Mouse (Mus musculus) testis, postnatal 10 days (tissue): ENCODE results near the gene Map3k14.

Source experiments
- DNase-seq: peaks from one replicate; pipeline ENCODE4 v3.0.0; 2021; ENCODE audit warnings: low spot score

The Map3k14 gene

DNA sequence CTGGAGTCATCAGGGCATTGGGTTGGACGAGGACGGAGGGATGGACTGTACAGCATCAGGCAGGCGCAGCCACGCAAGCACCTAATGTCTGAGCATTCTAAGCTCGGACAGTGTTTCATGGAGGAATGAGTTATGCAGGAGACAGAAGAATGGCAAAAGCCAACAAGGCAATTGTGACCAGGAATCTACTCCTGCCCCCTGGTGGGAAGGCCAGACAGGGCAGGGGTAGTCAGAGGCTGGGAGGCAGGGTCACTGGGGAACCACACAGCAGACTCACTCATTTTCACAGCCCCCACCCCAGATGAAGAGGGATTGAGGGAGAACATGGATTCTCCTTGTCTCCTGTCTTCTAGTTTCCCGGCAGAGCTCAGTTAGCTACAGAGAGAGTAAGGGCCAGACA, 4.7 kb upstream of the Map3k14 start:
- DNase-seq: no peak

DNA sequence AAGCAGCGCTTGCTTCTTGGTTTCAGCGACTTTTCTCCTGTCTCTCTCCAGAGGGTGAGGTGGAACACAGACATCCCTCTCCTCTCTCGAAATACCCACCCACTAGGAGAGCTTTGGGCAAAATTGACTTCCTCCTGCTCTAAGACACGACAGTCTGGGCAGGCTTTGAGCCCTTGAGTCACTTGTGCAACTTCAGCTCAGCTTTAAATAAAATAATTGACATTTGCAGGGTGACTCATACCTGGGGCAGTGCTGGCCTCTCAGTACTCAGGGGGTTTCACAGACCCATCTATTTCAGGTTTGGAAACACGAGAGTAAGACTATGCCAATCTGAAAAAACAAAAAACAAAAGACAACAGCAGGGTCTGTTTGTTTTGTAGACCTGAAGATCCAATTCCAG, 2.2 kb upstream of the Map3k14 start:
- no peak for DNase-seq

DNA sequence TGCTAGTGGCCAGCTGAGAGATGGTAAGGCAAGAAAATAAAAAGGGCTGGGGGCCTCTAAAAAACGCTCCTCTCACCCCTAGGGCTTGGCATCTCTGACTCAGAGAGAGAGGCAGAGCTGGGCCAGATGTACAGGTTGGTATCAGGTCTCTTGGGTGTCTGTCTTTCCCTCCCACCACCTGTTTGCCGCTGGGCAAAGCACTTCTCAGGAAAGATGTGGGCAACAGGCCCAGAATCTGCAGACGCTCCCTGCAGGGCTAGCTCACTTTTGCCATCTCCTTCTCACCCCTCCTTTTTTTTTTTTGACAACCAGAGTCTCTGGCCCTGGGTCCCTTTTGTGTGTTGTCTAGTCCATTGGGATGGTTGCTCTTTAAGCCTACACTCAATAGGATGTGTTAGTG, 1.6 kb upstream of the Map3k14 start:
- no peak for DNase-seq

GRCm38 (mm10) chr11:103268350-103268749, 1.1 kb upstream of the Map3k14 start:
- no peak for DNase-seq

DNA sequence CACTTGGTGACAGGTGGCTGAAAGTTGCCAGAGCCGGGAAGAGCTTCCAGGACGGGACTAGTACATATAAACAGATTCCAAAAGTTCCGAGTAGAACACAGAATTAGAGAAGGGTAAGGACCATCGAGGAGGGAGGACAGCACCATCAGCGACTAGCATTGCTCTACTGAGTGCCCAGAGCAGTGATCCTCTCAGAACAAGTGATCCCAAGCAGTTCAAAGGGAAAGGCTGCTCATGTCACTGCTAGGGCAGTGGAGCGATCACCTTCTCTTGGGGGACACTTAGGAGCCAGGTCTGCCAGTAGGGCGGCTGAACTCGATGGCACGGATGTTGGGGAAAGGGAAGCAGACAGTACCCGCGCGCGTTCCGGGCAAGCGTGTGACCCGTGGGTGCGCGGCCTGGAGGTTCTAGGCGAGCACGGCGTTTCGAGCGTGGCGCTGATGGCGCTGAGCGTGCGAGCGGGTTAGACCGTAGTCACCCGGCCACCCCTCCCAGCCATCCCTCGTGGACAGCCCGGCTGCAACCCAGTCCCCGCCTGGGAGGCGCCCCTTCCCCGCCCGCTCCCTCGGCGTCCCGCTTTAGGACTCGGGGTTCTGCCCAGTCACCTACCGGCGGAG, 435 bp downstream of the Map3k14 start:
- no peak for DNase-seq

GRCm38 (mm10) chr11:103265856-103266255, 1.4 kb downstream of the Map3k14 start:
- DNase-seq: no peak

DNA sequence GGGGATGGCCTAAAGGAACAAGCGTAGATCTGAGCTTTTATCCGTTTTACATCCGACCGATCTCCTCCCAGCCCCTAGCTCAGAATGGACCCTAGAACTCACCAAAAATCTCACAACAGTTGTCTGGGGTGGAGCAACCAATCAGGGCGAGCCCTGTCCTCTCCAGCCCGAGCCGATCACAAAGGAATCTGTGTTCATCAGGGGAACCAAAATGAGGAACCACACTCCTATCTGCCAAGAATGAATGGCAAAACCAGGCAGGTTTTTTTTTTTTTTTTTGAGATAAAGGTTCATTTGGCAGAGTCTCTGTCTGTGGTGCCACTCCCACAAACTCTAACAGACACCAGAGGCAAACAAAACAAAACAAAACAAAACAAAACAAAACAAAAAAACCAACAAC, 2.1 kb downstream of the Map3k14 start:
- DNase-seq: no peak

DNA sequence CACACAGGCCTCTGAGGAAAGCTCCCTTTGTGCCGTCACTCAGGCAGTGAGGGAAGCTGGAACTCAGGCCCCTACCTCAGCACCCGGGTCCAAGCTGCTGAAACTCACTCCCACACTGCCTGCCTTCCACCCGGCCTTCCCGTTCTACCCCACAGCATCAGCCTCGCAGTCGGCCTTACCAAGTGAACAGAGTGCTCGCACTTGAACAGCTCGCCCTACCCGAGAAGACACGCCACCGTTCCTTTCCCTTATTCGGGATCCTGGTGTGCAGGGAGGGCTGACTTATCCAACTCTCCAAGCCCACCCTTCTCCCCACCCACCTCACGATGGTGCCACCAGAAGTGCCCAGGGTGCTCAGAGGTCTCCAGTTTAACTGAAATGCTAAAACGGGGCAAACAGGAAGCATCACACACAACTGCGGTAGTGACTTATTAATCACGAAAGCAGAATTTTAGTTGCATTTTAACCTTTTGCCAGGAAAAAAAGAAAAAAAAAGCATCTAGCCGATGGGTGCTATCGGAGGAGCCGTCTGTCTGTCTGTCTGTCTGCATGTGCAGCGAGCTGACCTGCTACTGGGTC, 2.8 kb downstream of the Map3k14 start:
- DNase-seq: no peak

DNA sequence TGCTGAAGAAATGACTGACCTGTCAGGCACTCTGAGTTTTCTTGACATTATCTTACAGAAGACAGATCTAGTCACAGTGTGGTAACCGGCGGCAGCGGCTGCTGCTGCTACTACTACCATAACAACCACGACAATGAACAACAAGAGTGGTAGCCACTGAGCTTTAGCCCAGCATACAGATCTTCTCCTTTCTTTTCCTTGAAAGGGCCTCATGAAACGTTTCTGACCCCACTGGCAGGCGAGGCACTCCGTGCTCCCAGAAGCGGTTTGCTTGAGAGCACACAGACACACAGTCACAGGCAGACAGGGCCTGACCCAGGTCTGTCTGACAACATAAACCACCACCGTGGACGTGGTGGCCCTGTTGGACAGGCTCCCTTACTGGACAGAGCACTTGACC, 3.7 kb downstream of the Map3k14 start:
- no peak for DNase-seq

GRCm38 (mm10) chr11:103262412-103263267, 4.6 kb downstream of the Map3k14 start:
- no peak for DNase-seq

GRCm38 (mm10) chr11:103261671-103262411, 5.4 kb downstream of the Map3k14 start:
- no peak for DNase-seq

- DNase-seq: no peak
Measured at GRCm38 (mm10) chr11:103260515-103261192, 6.6 kb downstream of the Map3k14 start.

DNA sequence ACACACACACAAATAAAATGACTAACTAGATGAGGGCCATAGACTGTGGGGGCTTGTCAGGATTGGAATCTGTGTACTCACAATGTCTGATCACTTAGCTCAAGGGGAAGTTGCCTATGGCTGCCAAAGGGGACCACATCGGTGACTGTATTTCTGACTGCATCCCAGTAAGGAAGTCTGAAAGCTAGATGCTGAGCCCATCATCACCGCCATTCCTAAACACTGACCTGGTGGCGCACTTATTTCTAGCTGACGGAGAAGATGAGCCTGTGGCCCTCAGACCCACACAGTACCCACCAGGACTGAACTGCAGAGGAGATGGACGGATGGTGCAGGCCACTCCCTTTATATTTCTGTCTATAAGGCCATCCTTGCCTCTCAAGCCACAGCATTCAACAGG, 7.2 kb downstream of the Map3k14 start:
- no peak for DNase-seq

DNA sequence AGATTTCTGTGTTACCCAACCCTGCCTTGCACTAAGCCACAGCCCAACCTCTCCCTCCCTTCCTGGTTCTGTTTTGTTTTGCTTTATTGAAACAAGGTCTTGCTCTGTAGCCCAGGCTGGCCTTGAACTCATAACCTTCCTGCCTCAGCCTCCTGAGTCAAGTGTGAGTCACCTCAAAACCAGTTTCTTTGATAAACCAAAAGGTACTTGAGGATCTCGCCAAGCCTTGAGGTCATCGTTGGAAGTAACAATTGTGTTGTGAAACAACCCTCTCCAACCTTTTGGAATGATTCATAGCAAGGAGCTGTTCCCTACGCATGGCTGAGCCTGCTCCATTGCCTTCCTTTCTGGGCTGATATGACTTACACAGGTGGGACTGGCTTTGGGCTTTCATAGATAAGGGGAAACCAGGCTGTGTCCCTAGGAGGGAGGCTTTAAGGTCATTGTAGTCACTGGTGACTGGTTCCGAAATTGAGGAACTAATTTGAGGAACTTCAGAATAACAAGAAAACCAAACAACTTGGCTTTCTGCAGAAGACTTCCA, 9.3 kb downstream of the Map3k14 start:
- DNase-seq: no peak

- no peak for DNase-seq
Measured at GRCm38 (mm10) chr11:103253605-103254004, 13.7 kb downstream of the Map3k14 start.

DNA sequence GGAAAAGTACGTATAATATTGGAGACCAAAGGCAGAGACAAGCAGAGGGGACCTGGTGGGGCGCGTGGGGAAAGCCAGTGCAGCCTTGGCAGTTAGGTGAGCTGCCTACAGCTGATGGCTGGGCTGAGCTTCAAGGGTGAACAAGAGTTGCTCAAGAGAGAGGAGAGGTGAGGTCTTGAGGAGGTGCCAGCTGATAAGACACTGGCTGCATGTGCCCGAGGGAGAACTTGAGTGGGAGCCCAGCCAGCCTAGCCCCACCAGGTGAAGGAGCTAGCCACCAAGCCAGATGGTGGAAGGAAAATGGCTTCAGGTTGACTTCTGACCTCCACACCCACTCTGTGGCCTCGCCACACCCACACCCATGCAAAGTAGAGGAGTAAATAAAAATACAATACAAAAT, 14.9 kb downstream of the Map3k14 start:
- no peak for DNase-seq

GRCm38 (mm10) chr11:103250324-103250723, 16.9 kb downstream of the Map3k14 start:
- no peak for DNase-seq

GRCm38 (mm10) chr11:103249509-103249908, 17.8 kb downstream of the Map3k14 start:
- no peak for DNase-seq

- no peak for DNase-seq
Measured at GRCm38 (mm10) chr11:103248837-103249236, 18.4 kb downstream of the Map3k14 start.

DNA sequence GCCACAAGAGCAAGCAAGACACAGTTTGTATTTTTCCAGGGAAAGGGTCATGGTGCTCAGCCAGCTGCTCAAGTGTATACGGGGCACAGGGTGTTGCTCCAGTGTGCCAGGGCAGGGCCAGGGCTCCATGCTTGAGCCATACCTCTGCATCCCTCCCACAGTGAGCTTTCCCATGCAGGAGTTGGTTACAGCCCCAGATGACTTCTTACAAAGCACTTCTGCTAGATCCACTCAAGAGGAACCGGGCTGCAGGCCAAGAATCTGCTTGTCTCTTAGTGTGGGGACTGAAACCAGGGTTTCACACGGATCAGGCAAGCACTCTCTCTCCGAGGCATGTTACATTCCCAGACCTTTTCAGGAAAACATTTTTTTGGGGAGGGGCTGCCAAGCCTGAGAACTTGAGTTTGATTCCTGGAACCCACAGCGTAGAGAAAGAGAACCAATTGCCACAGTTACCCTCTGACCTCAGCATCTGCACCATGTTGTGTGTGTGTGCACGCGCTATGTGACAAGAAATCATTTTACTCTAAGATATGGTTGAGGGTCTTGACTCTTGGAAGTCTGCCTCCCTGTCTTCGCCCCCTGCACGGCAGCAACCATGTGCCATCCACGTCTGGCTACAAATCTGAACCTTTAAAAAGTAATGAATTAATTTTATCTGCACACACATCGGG, 19.6 kb downstream of the Map3k14 start:
- peak; percentile 80 for DNase-seq

DNA sequence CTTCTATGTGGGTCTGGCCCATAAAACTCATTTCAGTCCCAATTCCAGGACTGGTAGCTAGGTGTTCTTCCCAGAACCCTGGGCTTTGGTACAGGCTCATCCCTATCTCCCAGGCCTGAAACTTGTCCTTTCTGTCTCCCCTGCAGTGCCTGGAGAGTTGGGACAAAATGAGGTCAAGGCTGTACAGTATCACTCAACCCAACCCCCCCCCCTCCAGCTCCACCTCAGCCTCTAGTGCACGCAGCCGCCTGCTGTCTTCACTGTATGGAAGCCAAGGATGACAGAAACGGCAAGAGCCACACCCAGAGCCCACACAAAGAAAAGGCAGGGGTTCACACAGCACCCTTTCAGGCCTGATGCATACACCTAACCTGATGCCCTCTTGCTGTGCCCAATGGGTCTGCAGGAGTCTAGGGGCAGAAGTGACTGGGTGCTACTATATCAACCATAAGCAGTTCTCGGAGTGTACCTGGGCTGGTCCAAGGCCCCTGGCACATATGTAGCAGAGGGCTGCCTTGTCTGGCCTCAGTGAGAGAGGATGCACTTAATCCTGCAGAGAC, 20.5 kb downstream of the Map3k14 start:
- no peak for DNase-seq
